Mouse (Mus musculus) adrenal gland, adult 10 weeks (tissue): ENCODE data around the gene Eefsec. TPM values are rescaled to one million over a fixed set of nuclear protein-coding genes. Genes with fewer than 3 reads are reported as not detected.

Source experiments
- polyA plus RNA-seq: library from polyadenylated mRNA; stranded (reverse); fragments of 350-450 nt; fragmentation: Illumina TruSeq; extraction: RNeasy Lipid Tissue Mini Kit (QIAGEN cat#74804); gene quantifications from one replicate; pipeline ENCODE4 v1.2.3, GENCODE M21; 2014; ENCODE audit warnings: low read depth, low replicate concordance

Eefsec gene
- polyA plus RNA-seq: 1.5 TPM

GRCm38 (mm10) chr6:88446063-88447002 is at the start of gene Eefsec:
Eefsec (minus strand) TSS chr6:88446539.

DNA sequence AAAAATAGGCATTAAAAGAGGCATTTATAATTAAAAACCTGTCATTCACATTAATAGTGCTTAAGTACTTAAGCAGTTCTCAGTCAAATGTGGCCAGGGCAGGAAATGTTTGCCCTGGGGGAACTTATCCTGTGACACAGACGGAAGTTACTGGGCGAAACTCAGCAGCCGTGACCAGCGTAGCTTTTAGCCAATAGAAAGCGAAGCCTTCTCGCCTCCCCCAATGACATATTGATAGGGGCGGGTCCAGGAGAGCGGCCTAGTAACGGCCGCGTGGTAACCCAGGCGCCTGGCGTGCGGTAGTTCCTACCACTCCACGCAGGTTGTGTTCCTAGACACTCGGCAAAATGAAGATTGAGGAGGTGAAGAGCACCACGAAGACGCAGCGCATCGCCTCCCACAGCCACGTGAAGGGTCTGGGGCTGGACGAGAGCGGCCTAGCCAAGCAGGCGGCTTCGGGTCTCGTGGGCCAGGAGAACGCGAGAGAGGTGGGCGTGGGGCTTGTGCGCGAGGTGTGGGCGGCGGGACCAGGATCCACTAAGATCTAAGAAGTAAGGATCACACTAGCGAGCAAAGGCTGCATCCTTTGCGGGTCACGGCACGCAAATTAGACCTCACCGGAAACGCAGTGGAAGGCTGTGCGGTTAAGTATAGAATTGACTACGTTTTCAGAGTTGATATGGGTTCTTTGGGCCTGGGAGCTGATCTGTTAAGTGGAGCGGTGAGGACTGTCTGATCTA is 19.0 kb upstream of the Eefsec start, which contains the start of gene Ruvbl1:
Ruvbl1 (plus strand) TSS at position 229 of the 740 bp plus-strand sequence.

DNA sequence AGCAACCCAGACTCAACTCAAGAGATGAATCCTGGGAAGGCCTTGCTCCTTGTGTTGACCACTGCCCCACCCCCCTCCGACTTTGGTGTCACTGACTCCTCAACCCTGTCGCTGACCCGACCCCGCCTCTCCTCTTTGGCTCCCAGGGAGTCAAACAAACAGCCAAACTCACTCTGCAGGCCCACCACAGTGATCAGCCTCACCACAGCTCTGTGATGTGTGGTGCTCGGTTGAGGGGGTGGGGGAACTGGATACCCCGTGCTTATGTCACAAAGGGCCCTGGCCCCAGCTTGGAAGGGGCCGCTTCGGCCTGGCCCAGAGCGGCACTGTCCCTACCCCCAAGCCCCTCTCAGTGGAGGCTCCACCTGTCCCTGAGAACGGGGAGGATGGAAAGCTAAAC is 224.4 kb downstream of the Eefsec start, which contains the start of gene Dnajb8:
Dnajb8 (plus strand) TSS at position 301 of the 400 bp plus-strand sequence.

Other genes starting within 250 kb of the Eefsec start
- gene Dnajb8, start 224.3 kb downstream of the Eefsec start, polyA plus RNA-seq: not detected
- 9.4 TPM for gene Ruvbl1, start 18.9 kb upstream of the Eefsec start, polyA plus RNA-seq
- gene Sec61a1, start 72.4 kb upstream of the Eefsec start, polyA plus RNA-seq: 173 TPM
- not detected for gene Kbtbd12, start 191.4 kb upstream of the Eefsec start, polyA plus RNA-seq